Mouse (Mus musculus) forelimb bud, embryonic 11.5 days (tissue): Measurements from ENCODE around the gene Babam1.
"Not testable (repeated sequence)": the region's sequence is repeated elsewhere in the genome, so short reads cannot be mapped to it uniquely, and the experiment has no call there.

Source experiments
- DNase-seq: peaks from one replicate; pipeline ENCODE4 v3.0.0-alpha.2; 2012; ENCODE audit warnings: low read depth, low spot score

Babam1 gene

GRCm38 (mm10) chr8:71406099-71407015 is 9.7 kb downstream of the Babam1 start:
- DNase-seq: peak; percentile 70

GRCm38 (mm10) chr8:71407441-71407840 is 10.8 kb downstream of the Babam1 start:
- DNase-seq: no peak

- no peak for DNase-seq
Measured at GRCm38 (mm10) chr8:71408231-71408630, 11.6 kb downstream of the Babam1 start.

- no peak for DNase-seq
Measured at GRCm38 (mm10) chr8:71411535-71412273, 15.0 kb downstream of the Babam1 start.

- DNase-seq: no peak
Measured at GRCm38 (mm10) chr8:71422121-71422520, 25.5 kb downstream of the Babam1 start.

GRCm38 (mm10) chr8:71432935-71433334 is 36.3 kb downstream of the Babam1 start:
- DNase-seq: not testable (repeated sequence)

GRCm38 (mm10) chr8:71437041-71437440 is 40.4 kb downstream of the Babam1 start:
- DNase-seq: no peak

GRCm38 (mm10) chr8:71441404-71441803 is 44.7 kb downstream of the Babam1 start:
- peak; percentile 61 for DNase-seq

GRCm38 (mm10) chr8:71445096-71445495 is 48.4 kb downstream of the Babam1 start:
- no peak for DNase-seq

GRCm38 (mm10) chr8:71451337-71451736 is 54.7 kb downstream of the Babam1 start:
- DNase-seq: no peak

- DNase-seq: no peak
Measured at GRCm38 (mm10) chr8:71451777-71452176, 55.1 kb downstream of the Babam1 start.

GRCm38 (mm10) chr8:71452669-71453068 is 56.0 kb downstream of the Babam1 start:
- DNase-seq: no peak
